Mouse (Mus musculus): Measurements from ENCODE around the gene Eef2k.

Eef2k gene

GRCm38 (mm10) chr7:120848831-120849512 lies 6.3 kb downstream of the Eef2k start:
- DNase-seq, result no peak

- DNase-seq, result no peak
Measured at GRCm38 (mm10) chr7:120850165-120850564, 7.5 kb downstream of the Eef2k start.

GRCm38 (mm10) chr7:120859854-120860253 lies 17.2 kb downstream of the Eef2k start:
- no peak for DNase-seq

GRCm38 (mm10) chr7:120860799-120861487 lies 18.3 kb downstream of the Eef2k start:
- DNase-seq, result peak; percentile 30

GRCm38 (mm10) chr7:120861488-120862047 lies 18.9 kb downstream of the Eef2k start:
- peak; percentile 31 for DNase-seq

- DNase-seq, result no peak
Measured at GRCm38 (mm10) chr7:120862196-120862595, 19.6 kb downstream of the Eef2k start.

- no peak for DNase-seq
Measured at GRCm38 (mm10) chr7:120862626-120863025, 20.0 kb downstream of the Eef2k start.

- no peak for DNase-seq
Measured at GRCm38 (mm10) chr7:120863476-120863875, 20.8 kb downstream of the Eef2k start.

GRCm38 (mm10) chr7:120865100-120865499 lies 22.5 kb downstream of the Eef2k start:
- peak; percentile 28 for DNase-seq

GRCm38 (mm10) chr7:120865832-120866231 lies 23.2 kb downstream of the Eef2k start:
- DNase-seq, result no peak

GRCm38 (mm10) chr7:120866684-120867083 lies 24.1 kb downstream of the Eef2k start:
- DNase-seq, result no peak

GRCm38 (mm10) chr7:120867720-120868119 lies 25.1 kb downstream of the Eef2k start:
- no peak for DNase-seq

- DNase-seq, result no peak
Measured at GRCm38 (mm10) chr7:120869883-120870282, 27.3 kb downstream of the Eef2k start.

- DNase-seq, result no peak
Measured at GRCm38 (mm10) chr7:120870431-120871008, 27.9 kb downstream of the Eef2k start.

GRCm38 (mm10) chr7:120873083-120873482 lies 30.5 kb downstream of the Eef2k start:
- DNase-seq, result no peak

- no peak for DNase-seq
Measured at GRCm38 (mm10) chr7:120874021-120874420, 31.4 kb downstream of the Eef2k start.

- DNase-seq, result no peak
Measured at GRCm38 (mm10) chr7:120874764-120875539, 32.3 kb downstream of the Eef2k start.

GRCm38 (mm10) chr7:120875540-120876388 lies 33.1 kb downstream of the Eef2k start:
- DNase-seq, result no peak

- DNase-seq, result no peak
Measured at GRCm38 (mm10) chr7:120878271-120878670, 35.6 kb downstream of the Eef2k start.

- DNase-seq, result no peak
Measured at GRCm38 (mm10) chr7:120879972-120880371, 37.3 kb downstream of the Eef2k start.

- no peak for DNase-seq
Measured at GRCm38 (mm10) chr7:120880770-120881169, 38.1 kb downstream of the Eef2k start.

GRCm38 (mm10) chr7:120881451-120881850 lies 38.8 kb downstream of the Eef2k start:
- no peak for DNase-seq

Data from thymus, postnatal 25 days (tissue).